Comparison of ENCODE assay signal across 1 mouse cellular context in the genomic region with DNA sequence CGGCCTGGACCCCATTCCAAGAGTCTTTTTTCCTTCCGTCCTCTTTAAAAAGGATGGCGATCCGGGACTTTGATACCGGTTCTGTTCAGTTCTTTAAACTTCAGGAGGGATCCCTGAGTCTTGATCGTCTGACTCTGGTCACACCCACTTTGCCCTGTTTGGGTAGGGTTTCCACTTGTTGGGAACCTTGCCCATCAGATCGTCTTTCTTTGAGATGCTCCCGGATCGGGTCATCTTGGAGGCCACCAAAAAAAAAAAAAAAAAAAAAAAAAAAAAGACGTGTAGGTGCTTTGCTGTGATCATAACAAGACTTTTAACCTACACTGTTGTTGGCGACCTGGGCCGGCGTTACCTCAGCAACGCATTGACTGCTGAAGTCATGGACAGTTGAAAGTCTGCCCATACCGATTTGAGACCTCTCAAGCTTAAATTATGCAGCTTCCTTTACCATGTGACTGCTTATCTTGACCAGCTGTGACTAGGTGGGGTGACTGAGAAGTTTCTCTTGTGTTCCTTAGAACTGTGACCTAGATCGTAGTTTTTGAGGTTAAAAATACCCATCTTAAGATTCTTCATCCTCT.
TF ChIP-seq lines count a peak whose summit lies in the region.

No protein-coding gene starts in this region.

TF ChIP-seq in CH12.LX, 34 proteins besides CTCF, POLR2A, EP300 and RAD21 (continued from another document):
- TF ChIP-seq MEF2A (IDR thresholded peaks at IDR 0.05; ENCODE audit: borderline replicate concordance, low read depth, low read length) (no peak), BHLHE40 (IDR thresholded peaks at IDR 0.05; ENCODE audit: low read depth, low read length) (peak; percentile 66), NRF1 (IDR thresholded peaks at IDR 0.05; ENCODE audit: low read depth, low read length) (no peak), TCF12 (IDR thresholded peaks at IDR 0.05; ENCODE audit: low read depth, low read length) (0 out of 2 replicates have a peak, but pooled peaks have one; percentile 7), GABPA (IDR thresholded peaks at IDR 0.05; ENCODE audit: insufficient replicate concordance, low read depth, low read length) (no peak), ZC3H11A (IDR thresholded peaks at IDR 0.05; ENCODE audit: low read depth, low read length) (no peak), HCFC1 (IDR thresholded peaks at IDR 0.05; ENCODE audit: low read depth, low read length) (no peak), TBP (conservative IDR thresholded peaks at IDR 0.05; ENCODE audit: low read depth, low read length) (0 out of 2 replicates have a peak, but pooled peaks have one; percentile 30), JUN (IDR thresholded peaks at IDR 0.05; ENCODE audit: insufficient read depth, low read depth, low read length) (no peak), NELFE (IDR thresholded peaks at IDR 0.05; ENCODE audit: low read depth, low read length) (no peak), ELF1 (IDR thresholded peaks at IDR 0.05; ENCODE audit: low read depth, low read length) (no peak; the same call in 1 of the 2 replicates), MYC (IDR thresholded peaks at IDR 0.05; ENCODE audit: low read depth, low read length) (no peak), MXI1 (IDR thresholded peaks at IDR 0.05; ENCODE audit: low read depth, low read length) (no peak), SIN3A (IDR thresholded peaks at IDR 0.05; ENCODE audit: low read length) (peak; percentile 63; the same call in 1 of the 2 replicates), E2F4 (IDR thresholded peaks at IDR 0.05; ENCODE audit: insufficient replicate concordance, low read depth, low read length) (no peak), ZNF384 (IDR thresholded peaks at IDR 0.05; ENCODE audit: low read depth, low read length) (peak; percentile 78), UBTF (IDR thresholded peaks at IDR 0.05; ENCODE audit: low read depth, low read length) (no peak), RCOR1 (conservative IDR thresholded peaks at IDR 0.05; ENCODE audit: low read depth, low read length) (no peak), ETS1 (conservative IDR thresholded peaks at IDR 0.05; ENCODE audit: low read depth, low read length) (peak; percentile 58; the same call in 1 of the 2 replicates), USF2 (conservative IDR thresholded peaks at IDR 0.05; ENCODE audit: low read depth, low read length) (peak; percentile 44), ZMIZ1 (IDR thresholded peaks at IDR 0.05; ENCODE audit: low read depth, low read length) (no peak), PAX5 (IDR thresholded peaks at IDR 0.05; ENCODE audit: low read length) (no peak), IRF4 (IDR thresholded peaks at IDR 0.05; ENCODE audit: low read depth, low read length) (no peak), KAT2A (IDR thresholded peaks at IDR 0.05; ENCODE audit: insufficient replicate concordance, low read length) (no peak), USF1 (IDR thresholded peaks at IDR 0.05; ENCODE audit: low read depth, low read length) (peak; percentile 41), SMC3 (IDR thresholded peaks at IDR 0.05; ENCODE audit: low read depth, low read length) (no peak)
TF ChIP-seq in CH12.LX: peak in this region for 8.
